Mouse (Mus musculus): ENCODE results near the gene Cpsf6.

DNA sequence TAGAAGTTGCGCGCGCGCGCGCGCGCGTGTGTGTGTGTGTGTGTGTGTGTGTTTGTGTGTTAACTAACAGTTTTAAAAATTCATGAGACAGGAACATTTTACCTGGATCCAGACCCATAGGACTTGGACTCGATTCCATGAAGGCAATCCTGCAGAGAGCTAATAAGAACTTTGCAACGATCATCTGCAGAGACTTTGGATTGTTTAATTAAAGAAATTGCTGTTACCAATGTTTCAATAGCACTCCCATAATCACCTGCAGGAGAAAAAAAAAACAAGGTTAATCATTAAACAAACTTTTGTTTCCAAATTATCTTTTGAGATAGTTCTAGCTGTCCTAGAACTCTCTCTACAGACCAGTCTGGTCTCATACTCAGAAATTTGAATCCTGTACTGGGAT lies 20.9 kb downstream of the Cpsf6 start:
- TF ChIP-seq CTCF (IDR thresholded peaks at IDR 0.05; ENCODE audit: control insufficient read depth, insufficient read depth, insufficient read length), result no peak
- no peak for TF ChIP-seq CEBPB (IDR thresholded peaks at IDR 0.05; ENCODE audit: low read depth)
- no peak for TF ChIP-seq USF1 (IDR thresholded peaks at IDR 0.05; ENCODE audit: low read depth)
- no peak for TF ChIP-seq MAX (IDR thresholded peaks at IDR 0.05)
- TF ChIP-seq MYOG (IDR thresholded peaks at IDR 0.05; ENCODE audit: control insufficient read depth, extremely low read depth, insufficient read length), result no peak
- TF ChIP-seq MYOD1 (IDR thresholded peaks at IDR 0.05; ENCODE audit: control insufficient read depth, insufficient read length, low read depth), result no peak

Measured in C2C12 (cell line).